17 mouse cellular contexts compared by ENCODE assay signal in genomic region chr2:112286062-112286461, GRCm38 (mm10). TPM values are rescaled to one million over a fixed set of nuclear protein-coding genes. Genes with fewer than 3 reads are reported as not detected.
A peak's percentile ranks its signal among the peaks of the same experiment; 100 is the strongest.
DNase-seq lines count a peak whose midpoint lies in the region; TF ChIP-seq lines count a peak whose summit lies in the region.
"Not testable (repeated sequence)": the region's sequence is repeated elsewhere in the genome, so short reads cannot be mapped to it uniquely, and the experiment has no call there.
"Had no signal": no experiment of that assay in that cellular context is flagged by ENCODE, and none has a peak within 500 bp of the region (broad histone marks: within the 10 kb centered on the region; RNA-seq: fewer than 3 reads in every experiment).

No protein-coding gene starts in this region.

- H3K27me3 ChIP-seq in MEL (ENCODE audit: control insufficient read depth in 1 of 2, insufficient read depth in 2 of 2, low read length in 2 of 2), result not testable (repeated sequence)

- peaks cover 0 to 22% of the 10 kb centered on the region in 2 experiments; a peak in 2 of 4 replicates for H3K36me3 ChIP-seq in MEL (ENCODE audit: control insufficient read depth in 1 of 2, insufficient read depth in 2 of 2, low read length in 2 of 2)

- TF ChIP-seq EP300 in MEL (IDR thresholded peaks at IDR 0.05; ENCODE audit: low read depth in 1 of 2, low read length in 2 of 2), result not testable (repeated sequence)

- TF ChIP-seq CTCF in MEL (IDR thresholded peaks at IDR 0.05 in 2 of 3, conservative IDR thresholded peaks at IDR 0.05 in 1 of 3; ENCODE audit: control insufficient read depth in 1 of 3, insufficient read depth in 1 of 3, low read depth in 2 of 3, low read length in 3 of 3, poor library complexity in 1 of 3, severe bottlenecking in 1 of 3), result not testable (repeated sequence)

- not testable (repeated sequence) for H3K27ac ChIP-seq in MEL (ENCODE audit: control insufficient read depth, low read depth, low read length)

- TF ChIP-seq POLR2A in MEL (IDR thresholded peaks at IDR 0.05; ENCODE audit: control insufficient read depth in 1 of 2, insufficient read depth in 1 of 2, low read depth in 1 of 2, low read length in 2 of 2, poor library complexity in 1 of 2), result not testable (repeated sequence)

- H3K4me1 ChIP-seq in MEL (ENCODE audit: control insufficient read depth in 1 of 2, insufficient read depth in 2 of 2, low read length in 2 of 2), result peaks cover 6 to 26% of the 10 kb centered on the region in 2 experiments; a peak in 2 of 4 replicates

- not testable (repeated sequence) for TF ChIP-seq RAD21 in MEL (IDR thresholded peaks at IDR 0.05; ENCODE audit: low read depth, low read length)

- DNase-seq in MEL (ENCODE audit: low read depth, low spot score), result not testable (repeated sequence)
- DNase-seq in heart, adult 11 months, result peak; percentile 9

- H3K9ac ChIP-seq in MEL (ENCODE audit: control insufficient read depth, low read depth, low read length, poor library complexity, severe bottlenecking), result peak overlapping the region; percentile 78; the same call in 1 of the 2 replicates

- peak overlapping the region in 1 of 2 experiments; percentile 82; a peak in 2 of 4 replicates for H3K4me3 ChIP-seq in MEL (ENCODE audit: control insufficient read depth in 1 of 2, insufficient read depth in 1 of 2, low read depth in 2 of 2, low read length in 2 of 2)

- H3K79me2 ChIP-seq in MEL (ENCODE audit: control insufficient read depth, insufficient read depth, low read length, poor library complexity), result peaks cover 12% of the 10 kb centered on the region

- not testable (repeated sequence) for H3K9me3 ChIP-seq in MEL (replicated peaks; ENCODE audit: insufficient read depth, low read length)

TF ChIP-seq in MEL, 35 proteins besides CTCF, POLR2A, EP300 and RAD21:
- TF ChIP-seq TBP (IDR thresholded peaks at IDR 0.05; ENCODE audit: low read depth, low read length), result peak; percentile 92

RNA-seq across cellular contexts. Expression of gene Gm21985, which starts 19.9 kb away (rescaled TPM):
- total RNA-seq in MEL (2012; rRNA removed), result 0.04 TPM in 1 of 2 replicates, not detected in the other
- not detected for polyA plus RNA-seq in MEL (2012; ENCODE audit: insufficient read depth in 1 of 2, insufficient read length in 2 of 2, low read depth in 1 of 2, low replicate concordance in 2 of 2, missing spikeins in 1 of 2)
- total RNA-seq: adrenal gland, postnatal 14 days; adrenal gland, postnatal 25 days; adrenal gland, postnatal 4 days had no signal
- polyA plus RNA-seq: activated CD4-positive, CD25-positive, alpha-beta regulatory T cell, adult 4 months; adrenal gland, adult 2 months; brain, embryonic 14.5 days; C2C12; CD4-positive, CD25-positive, alpha-beta regulatory T cell, adult 4 months; cerebellum, adult 2 months; G1E had no signal

RNA-seq across cellular contexts. Expression of gene Slc12a6, which starts 20.4 kb away (rescaled TPM):
- total RNA-seq in MEL (2012; rRNA removed), result 20.4 and 21.7 TPM in 2 replicates
- 10 to 100 TPM in 1 of 2 experiments, not detected in 1; 21.2 TPM for polyA plus RNA-seq in MEL (2012; ENCODE audit: insufficient read depth in 1 of 2, insufficient read length in 2 of 2, low read depth in 1 of 2, low replicate concordance in 2 of 2, missing spikeins in 1 of 2)

RNA-seq across cellular contexts. Expression of gene Nop10, which starts 24.3 kb away (rescaled TPM):
- 275 and 283 TPM in 2 replicates for total RNA-seq in MEL (2012; rRNA removed)
- 100 to 1,000 TPM in 1 of 2 experiments, not detected in 1; 253 TPM for polyA plus RNA-seq in MEL (2012; ENCODE audit: insufficient read depth in 1 of 2, insufficient read length in 2 of 2, low read depth in 1 of 2, low replicate concordance in 2 of 2, missing spikeins in 1 of 2)

RNA-seq across cellular contexts. Expression of gene Nutm1, which starts 27.0 kb away (rescaled TPM):
- 0.04 TPM in 1 of 2 replicates, not detected in the other for total RNA-seq in MEL (2012; rRNA removed)
- polyA plus RNA-seq in MEL (2012; ENCODE audit: insufficient read depth in 1 of 2, insufficient read length in 2 of 2, low read depth in 1 of 2, low replicate concordance in 2 of 2, missing spikeins in 1 of 2), result under 1 TPM in 1 of 2 experiments, not detected in 1; 0.13 TPM
- total RNA-seq: adrenal gland, adult 18-20 months; adrenal gland, adult 2 months; adrenal gland, postnatal 10 days; adrenal gland, postnatal 14 days; adrenal gland, postnatal 25 days; adrenal gland, postnatal 36 days; adrenal gland, postnatal 4 days; CH12.LX; ES-E14 had no signal
- polyA plus RNA-seq: activated CD4-positive, CD25-positive, alpha-beta regulatory T cell, adult 4 months; adrenal gland, adult 2 months; brain, embryonic 14.5 days; CD4-positive, CD25-positive, alpha-beta regulatory T cell, adult 4 months; cerebellum, adult 2 months had no signal

RNA-seq across cellular contexts. Expression of gene Lpcat4, which starts 46.8 kb away (rescaled TPM):
- total RNA-seq in MEL (2012; rRNA removed), result 11.7 and 13.9 TPM in 2 replicates
- 10 to 100 TPM in 1 of 2 experiments, not detected in 1; 69.9 TPM for polyA plus RNA-seq in MEL (2012; ENCODE audit: insufficient read depth in 1 of 2, insufficient read length in 2 of 2, low read depth in 1 of 2, low replicate concordance in 2 of 2, missing spikeins in 1 of 2)
